Mouse (Mus musculus) urinary bladder, adult 18-20 months (tissue): ENCODE results near the gene Pomgnt2.

ENCODE experiments used
- DNase-seq, 2 experiments: peaks; one replicate each; pipeline ENCODE4 v3.0.0; 2022; ENCODE audit warnings: low spot score in 2 of 2, mixed read lengths in 2 of 2

Pomgnt2 gene

DNA sequence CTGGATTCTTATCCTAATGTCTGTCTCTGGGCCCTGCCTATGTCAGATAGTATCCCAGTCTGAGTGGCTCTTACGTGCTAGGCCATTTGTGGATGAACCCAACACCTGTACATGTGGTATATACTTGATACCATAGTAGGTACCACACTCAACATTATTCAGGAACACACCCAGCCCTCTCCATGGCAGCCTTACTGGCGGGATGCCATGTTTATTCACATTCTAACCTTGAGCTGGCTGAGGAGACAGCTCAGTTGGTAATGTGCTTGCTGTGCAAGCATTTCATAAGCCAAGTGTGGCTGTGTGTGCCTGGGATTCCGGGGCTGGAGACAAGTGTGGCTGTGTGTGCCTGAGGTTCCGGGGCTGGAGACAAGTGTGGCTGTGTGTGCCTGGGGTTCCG, 28.7 kb downstream of the Pomgnt2 start:
- no peak for DNase-seq

DNA sequence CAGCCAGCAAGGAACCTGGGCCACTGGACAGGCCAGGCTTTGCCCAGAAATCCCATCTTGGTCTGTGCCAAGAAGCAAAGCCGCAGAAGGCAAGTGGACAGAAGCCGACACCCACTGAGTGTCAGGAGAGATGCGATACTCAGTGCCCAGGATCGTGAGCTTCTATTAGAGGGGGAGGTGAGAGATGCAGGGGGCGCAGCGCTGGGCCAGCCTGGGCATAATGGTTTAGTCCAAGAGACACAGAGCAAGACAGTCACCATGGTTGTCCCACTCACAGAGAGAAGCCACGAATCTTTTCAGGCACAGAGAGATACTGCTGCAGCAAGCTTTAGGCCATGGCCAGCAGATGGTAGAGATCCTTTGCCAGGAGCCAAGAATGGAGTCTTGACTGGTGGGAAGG, 32.0 kb downstream of the Pomgnt2 start:
- no peak for DNase-seq

DNA sequence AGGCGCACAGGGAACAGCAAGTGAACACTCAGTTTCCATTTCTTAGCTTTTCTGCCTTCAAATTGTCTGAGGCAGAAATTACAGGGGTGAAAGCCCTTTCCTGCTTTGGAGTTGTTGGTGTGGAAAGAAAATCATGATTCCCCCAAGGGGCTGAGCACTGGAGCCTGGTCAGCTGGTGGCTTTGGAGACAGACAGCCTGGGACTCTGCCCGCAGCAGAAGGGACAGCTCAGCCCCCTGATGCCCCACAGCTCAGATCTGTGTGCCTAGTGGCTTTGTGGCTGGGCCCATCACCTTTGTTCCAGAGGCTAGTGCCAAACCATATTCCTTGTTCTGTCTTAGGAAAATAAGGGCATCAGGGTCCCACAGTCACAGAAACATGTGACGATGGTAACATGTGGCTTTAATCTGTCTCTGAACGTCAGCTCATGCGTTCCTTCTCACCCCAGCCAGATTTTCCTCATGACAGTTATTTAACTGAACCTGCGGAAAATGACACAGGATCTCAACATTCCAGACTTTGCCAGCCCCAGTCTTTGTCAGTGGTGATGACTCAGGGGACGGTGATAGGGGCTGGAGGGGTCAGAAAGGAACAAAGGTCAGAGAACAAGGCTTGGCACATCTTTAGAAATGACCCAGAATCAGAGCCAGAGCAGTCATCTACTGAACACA, 36.8 kb downstream of the Pomgnt2 start:
- no peak for DNase-seq

DNA sequence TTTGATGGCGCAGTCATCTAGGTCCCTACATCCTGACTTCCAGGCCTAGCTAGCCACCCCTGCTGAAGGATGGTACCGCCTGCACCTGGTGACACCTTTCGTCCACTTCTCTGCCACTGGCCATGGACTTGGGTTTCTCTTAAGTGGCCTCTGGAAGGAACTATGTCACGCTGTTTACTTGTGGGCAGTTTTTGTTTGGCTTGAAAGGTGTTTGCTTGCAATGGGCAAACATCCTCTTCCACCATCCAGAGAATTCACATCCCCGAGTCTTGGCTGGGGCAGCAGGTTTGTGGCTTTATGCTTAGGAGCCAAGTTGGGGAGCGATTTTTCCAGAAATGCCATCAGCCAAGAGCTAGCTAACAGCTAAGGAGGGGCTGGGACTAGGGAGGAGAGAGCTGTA, 44.3 kb downstream of the Pomgnt2 start:
- no peak for DNase-seq

DNA sequence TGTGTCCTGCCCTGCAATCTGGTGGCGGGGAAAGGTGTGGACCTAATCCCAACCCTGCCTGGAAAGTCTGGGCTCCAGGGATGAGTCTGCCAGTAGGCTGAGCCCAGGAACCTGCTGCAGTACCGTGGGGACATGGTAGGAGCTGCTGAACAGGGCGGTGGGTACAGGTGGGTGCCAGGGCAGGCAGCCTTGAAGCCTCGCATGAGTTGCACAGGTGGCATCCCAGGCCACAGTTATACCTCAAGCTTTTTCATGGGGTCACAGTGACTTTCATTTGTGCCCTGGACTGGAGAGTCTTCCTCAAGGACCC, 45.8 kb downstream of the Pomgnt2 start:
- no peak for DNase-seq

DNA sequence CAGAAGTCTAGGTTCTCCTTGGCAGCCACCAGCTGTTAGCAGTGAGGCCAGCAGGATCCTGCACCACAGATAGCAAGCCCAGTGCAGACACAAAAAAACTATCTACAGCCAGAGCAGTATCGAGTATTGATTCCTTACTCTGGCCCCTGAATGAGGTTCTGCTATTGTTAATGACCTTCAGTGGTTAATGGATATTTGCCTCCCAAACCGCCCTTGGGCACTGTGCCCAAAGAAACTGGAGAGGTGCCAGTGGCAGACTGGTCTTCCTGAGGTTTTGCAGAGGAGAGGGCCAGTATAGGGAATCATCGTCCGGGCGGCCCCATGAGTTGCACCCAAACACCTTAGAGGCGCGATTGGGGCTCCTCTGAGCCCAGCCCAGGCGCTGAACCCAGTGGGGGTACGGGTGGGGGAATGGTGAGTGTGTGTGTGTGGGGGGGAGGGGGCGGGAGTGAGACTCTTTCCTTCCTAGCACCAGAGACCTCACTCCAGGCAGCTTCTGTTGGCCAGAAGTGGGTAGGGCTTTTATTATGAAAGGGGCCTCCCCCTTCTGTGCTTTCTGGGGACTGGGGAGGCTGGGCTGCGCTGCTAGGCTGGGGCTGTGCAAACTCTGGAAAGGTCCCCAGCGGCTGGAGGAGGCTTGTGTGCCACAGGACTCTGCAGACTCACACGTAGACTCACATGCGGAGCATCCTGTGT, 46.3 kb downstream of the Pomgnt2 start, which contains the start of gene Fam198a:
Gene Fam198a, plus strand, starts transcription at position 571 of the 696 bp plus-strand sequence.
- peak; percentile 43 to 49 for DNase-seq

DNA sequence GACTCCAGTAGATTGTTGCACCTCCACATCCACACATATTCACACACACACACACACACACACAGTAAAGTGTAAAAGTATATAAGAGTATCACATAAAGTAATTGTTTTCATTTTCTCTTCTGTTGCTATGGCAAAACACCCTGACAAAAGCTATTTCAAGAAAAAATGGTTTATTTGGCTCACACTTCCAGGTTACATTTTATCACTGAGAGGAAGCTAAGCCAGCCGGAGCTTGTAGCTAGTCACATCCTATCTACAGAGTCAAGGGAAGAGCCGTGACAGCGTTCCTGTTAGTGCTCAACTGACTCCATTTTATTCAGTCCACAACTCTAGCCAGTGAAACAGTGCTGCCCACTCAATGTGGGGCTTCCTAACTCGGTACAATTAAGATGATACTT, 48.5 kb downstream of the Pomgnt2 start:
- no peak for DNase-seq

DNA sequence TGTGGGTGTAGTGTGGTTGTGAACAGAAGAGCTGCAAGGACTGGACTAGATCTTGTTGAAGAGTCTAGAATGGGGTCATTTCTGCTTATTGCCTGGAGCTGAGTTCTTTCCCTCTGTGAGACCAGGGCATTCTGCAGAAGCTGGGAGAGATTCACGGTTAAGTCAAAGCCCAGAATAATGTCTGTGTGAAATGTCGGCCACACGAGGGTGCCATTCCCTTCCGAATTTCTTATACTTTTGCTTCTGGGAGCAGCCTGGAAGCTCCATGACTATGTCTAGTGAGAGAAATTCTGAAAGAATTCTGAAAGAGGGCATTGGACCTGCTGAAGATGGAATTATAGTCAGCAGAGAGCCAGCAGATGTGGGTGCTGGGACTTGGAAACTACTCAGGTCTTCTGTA, 49.1 kb downstream of the Pomgnt2 start:
- DNase-seq = peak; percentile 38

DNA sequence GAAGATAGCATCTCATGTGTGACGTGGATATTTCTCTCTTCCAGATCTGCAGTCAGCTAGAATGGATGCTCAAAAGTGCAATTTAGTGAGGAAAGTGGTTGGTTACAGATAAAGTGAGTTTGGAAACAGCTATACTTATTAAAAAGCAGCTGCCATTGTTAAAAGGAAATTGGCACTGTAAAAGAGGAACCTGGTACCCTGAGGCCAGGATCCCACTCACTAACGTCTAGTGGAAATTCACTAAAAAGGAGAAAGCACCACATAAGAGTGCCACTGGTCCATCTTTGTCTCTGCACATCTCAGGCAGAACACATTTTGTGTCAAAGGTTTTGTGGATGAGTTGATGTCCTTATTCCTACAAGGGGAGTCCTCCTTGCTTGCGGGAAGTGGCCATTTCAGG, 53.3 kb downstream of the Pomgnt2 start:
- no peak for DNase-seq

DNA sequence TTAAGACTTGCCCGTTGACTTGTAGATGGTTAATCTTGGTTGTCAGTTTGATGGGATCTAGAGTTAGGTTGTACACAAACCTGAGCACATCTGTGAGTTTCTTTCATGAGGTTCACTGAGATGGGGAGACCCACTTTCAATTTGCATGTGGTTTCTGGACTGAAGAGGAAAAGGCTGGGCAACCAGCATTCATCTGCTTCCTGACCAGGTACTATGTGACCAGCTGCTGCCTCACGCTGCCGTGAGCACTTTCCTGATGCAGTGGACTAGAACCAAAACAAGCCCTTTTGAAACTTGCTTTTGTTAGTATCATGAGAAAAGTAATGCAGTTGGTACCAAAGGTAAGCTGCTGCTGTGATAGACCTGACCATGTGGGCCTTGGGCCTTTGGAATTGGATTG, 53.9 kb downstream of the Pomgnt2 start:
- no peak for DNase-seq

DNA sequence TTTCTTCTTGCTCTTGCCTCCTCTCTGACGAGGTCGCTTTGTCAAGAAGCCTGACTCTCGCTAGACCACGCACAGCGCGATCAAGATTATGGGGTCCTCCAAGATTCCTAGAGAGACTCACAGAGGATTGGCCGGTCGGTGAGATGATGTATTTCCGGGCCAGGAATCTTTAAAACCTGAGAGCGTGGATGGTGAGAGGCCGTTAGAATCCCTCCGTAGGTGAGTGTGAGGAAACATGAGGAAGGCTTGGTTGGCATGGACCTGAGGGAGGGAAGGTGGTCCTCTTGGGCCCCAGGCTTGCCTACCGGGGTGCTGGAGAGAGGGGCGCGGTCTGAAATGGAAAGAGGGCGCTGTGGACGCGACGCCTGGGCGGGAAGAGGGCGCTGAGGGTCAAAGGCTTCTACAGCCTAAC, 59.0 kb downstream of the Pomgnt2 start:
- DNase-seq = no peak

DNA sequence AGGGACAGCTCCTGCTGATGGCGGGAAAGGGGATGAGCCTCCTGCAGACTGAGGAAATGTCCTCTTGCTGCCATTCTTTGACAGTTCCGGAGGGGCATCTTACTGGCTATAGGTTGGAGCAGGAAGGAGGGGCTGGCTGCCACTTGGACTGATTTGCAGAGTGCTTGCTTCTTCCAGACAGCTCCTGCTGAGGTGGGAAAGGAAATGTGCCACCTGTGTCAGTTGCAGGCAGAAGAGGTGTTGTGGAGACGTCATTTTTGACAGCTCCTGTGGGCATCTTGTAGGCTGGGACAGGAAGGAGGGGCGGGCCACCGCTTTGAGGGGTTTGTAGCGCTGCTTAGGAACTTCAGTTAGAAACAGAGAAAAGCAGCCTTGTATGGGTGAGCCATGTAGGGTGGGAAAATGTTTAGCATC, 59.5 kb downstream of the Pomgnt2 start:
- DNase-seq = no peak

DNA sequence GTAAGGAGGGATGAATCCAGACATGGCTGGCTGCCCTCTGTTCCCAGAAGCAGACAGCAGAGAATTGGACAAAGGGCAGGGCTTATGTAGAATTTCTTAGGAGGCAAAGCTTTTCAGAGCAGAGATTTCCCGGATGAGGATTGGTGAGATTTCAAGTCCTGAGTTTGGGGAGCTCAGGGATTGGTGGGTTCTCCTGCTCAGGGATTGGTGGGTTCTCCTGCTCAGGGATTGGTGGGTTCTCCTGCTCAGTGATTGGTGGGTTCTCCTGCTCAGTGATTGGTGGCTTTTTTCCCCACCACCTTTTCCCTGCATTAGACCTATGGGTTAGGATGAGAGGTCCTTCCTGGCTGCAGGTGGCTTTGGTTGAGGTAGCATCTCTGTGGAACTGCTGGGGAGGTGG, 60.0 kb downstream of the Pomgnt2 start:
- no peak for DNase-seq

DNA sequence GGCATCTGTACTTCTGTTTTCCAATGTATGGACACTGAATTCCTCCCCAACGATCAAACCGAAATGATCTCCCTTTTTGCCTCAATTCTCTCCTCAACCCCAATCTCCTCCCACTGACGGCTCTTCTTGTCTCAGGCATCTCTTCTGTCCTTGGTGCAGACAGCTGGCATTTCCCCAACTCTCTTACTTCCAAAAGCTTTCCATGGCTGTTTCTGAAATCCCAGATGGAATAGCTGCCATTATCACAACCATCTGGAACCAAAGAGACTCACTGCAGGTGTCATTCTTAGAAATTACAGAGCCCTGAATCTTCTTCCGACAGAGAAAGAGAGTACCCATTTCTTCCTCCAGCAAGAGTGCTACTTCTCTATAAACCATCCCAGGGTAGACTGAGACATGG, 62.1 kb downstream of the Pomgnt2 start:
- no peak for DNase-seq
